Mouse (Mus musculus): Measurements from ENCODE around the gene Sf3a2.

Gene Sf3a2

GRCm38 (mm10) chr10:80798150-80799006, at the start of gene Sf3a2, which contains the start of gene Plekhj1:
Sf3a2 (plus strand) TSS chr10:80798198.
Plekhj1 (minus strand) TSS chr10:80798626.
- in situ Hi-C loops (cut with MboI, MseI): no loop called here

GRCm38 (mm10) chr10:80748609-80749008, 49.4 kb upstream of the Sf3a2 start:
- in situ Hi-C loops (cut with MboI, MseI): loop anchor here (5.0 to 10.0 kb wide), 3 partner anchors 129 to 249 kb away; no protein-coding TSS in a partner anchor

- in situ Hi-C loops (cut with MboI, MseI): no loop called here
Observed at GRCm38 (mm10) chr10:80751188-80751832, 46.7 kb upstream of the Sf3a2 start.

GRCm38 (mm10) chr10:80752079-80752625, 45.8 kb upstream of the Sf3a2 start:
- in situ Hi-C loops (cut with MboI, MseI): no loop called here

GRCm38 (mm10) chr10:80754594-80755290, 43.3 kb upstream of the Sf3a2 start, which contains the start of gene Dot1l:
Dot1l (plus strand) TSS chr10:80755206.
- in situ Hi-C loops (cut with MboI, MseI): no loop called here

- in situ Hi-C loops (cut with MboI, MseI): no loop called here
Observed at GRCm38 (mm10) chr10:80755291-80756015, 42.5 kb upstream of the Sf3a2 start.

GRCm38 (mm10) chr10:80756099-80756498, 41.9 kb upstream of the Sf3a2 start:
- in situ Hi-C loops (cut with MboI, MseI): no loop called here

GRCm38 (mm10) chr10:80756509-80756908, 41.5 kb upstream of the Sf3a2 start:
- in situ Hi-C loops (cut with MboI, MseI): no loop called here

GRCm38 (mm10) chr10:80756967-80757366, 41.0 kb upstream of the Sf3a2 start:
- in situ Hi-C loops (cut with MboI, MseI): no loop called here

- in situ Hi-C loops (cut with MboI, MseI): no loop called here
Observed at GRCm38 (mm10) chr10:80757717-80758116, 40.3 kb upstream of the Sf3a2 start.

GRCm38 (mm10) chr10:80758651-80759050, 39.3 kb upstream of the Sf3a2 start:
- in situ Hi-C loops (cut with MboI, MseI): no loop called here

GRCm38 (mm10) chr10:80760596-80761524, 37.1 kb upstream of the Sf3a2 start:
- in situ Hi-C loops (cut with MboI, MseI): no loop called here

GRCm38 (mm10) chr10:80761821-80762220, 36.2 kb upstream of the Sf3a2 start:
- in situ Hi-C loops (cut with MboI, MseI): no loop called here

- in situ Hi-C loops (cut with MboI, MseI): no loop called here
Observed at GRCm38 (mm10) chr10:80763502-80763901, 34.5 kb upstream of the Sf3a2 start.

- in situ Hi-C loops (cut with MboI, MseI): no loop called here
Observed at GRCm38 (mm10) chr10:80765746-80766145, 32.3 kb upstream of the Sf3a2 start.

GRCm38 (mm10) chr10:80766161-80766815, 31.7 kb upstream of the Sf3a2 start:
- in situ Hi-C loops (cut with MboI, MseI): no loop called here

GRCm38 (mm10) chr10:80768365-80768764, 29.6 kb upstream of the Sf3a2 start:
- in situ Hi-C loops (cut with MboI, MseI): no loop called here

- in situ Hi-C loops (cut with MboI, MseI): no loop called here
Observed at GRCm38 (mm10) chr10:80773816-80774215, 24.2 kb upstream of the Sf3a2 start.

- in situ Hi-C loops (cut with MboI, MseI): no loop called here
Observed at GRCm38 (mm10) chr10:80774549-80774948, 23.4 kb upstream of the Sf3a2 start.

Data from T-helper 17 cell (primary cell).